Mouse (Mus musculus): ENCODE data around the gene Calr4.
A peak's percentile ranks its signal among the peaks of the same experiment; 100 is the strongest.

Calr4 gene

GRCm38 (mm10) chr4:109236186-109236879, 2.0 kb downstream of the Calr4 start:
- DNase-seq: no peak

- DNase-seq: peak; percentile 29 to 32
Observed at GRCm38 (mm10) chr4:109238428-109239268, 4.4 kb downstream of the Calr4 start.

GRCm38 (mm10) chr4:109241221-109241620, 6.9 kb downstream of the Calr4 start:
- no peak for DNase-seq

GRCm38 (mm10) chr4:109241934-109242333, 7.6 kb downstream of the Calr4 start:
- peak; percentile 25 to 35 for DNase-seq

- DNase-seq: no peak
Observed at GRCm38 (mm10) chr4:109244506-109244905, 10.2 kb downstream of the Calr4 start.

- DNase-seq: no peak
Observed at GRCm38 (mm10) chr4:109245016-109245620, 10.8 kb downstream of the Calr4 start.

- no peak for DNase-seq
Observed at GRCm38 (mm10) chr4:109251605-109252004, 17.3 kb downstream of the Calr4 start.

- DNase-seq: no peak
Observed at GRCm38 (mm10) chr4:109252199-109252598, 17.9 kb downstream of the Calr4 start.

- no peak for DNase-seq
Observed at GRCm38 (mm10) chr4:109253664-109254151, 19.4 kb downstream of the Calr4 start.

GRCm38 (mm10) chr4:109254511-109254910, 20.2 kb downstream of the Calr4 start:
- no peak for DNase-seq

- DNase-seq: no peak
Observed at GRCm38 (mm10) chr4:109255321-109255720, 21.0 kb downstream of the Calr4 start.

GRCm38 (mm10) chr4:109255727-109256417, 21.6 kb downstream of the Calr4 start:
- no peak for DNase-seq

- DNase-seq: no peak
Observed at GRCm38 (mm10) chr4:109256791-109257190, 22.5 kb downstream of the Calr4 start.

GRCm38 (mm10) chr4:109257639-109258038, 23.4 kb downstream of the Calr4 start:
- DNase-seq: no peak

- no peak for DNase-seq
Observed at GRCm38 (mm10) chr4:109262068-109262467, 27.8 kb downstream of the Calr4 start.

- no peak for DNase-seq
Observed at GRCm38 (mm10) chr4:109266056-109266455, 31.8 kb downstream of the Calr4 start.

GRCm38 (mm10) chr4:109266744-109267143, 32.5 kb downstream of the Calr4 start:
- DNase-seq: no peak

- no peak for DNase-seq
Observed at GRCm38 (mm10) chr4:109267452-109267851, 33.2 kb downstream of the Calr4 start.

- no peak for DNase-seq
Observed at GRCm38 (mm10) chr4:109268903-109269302, 34.6 kb downstream of the Calr4 start.

- DNase-seq: no peak
Observed at GRCm38 (mm10) chr4:109271803-109272202, 37.5 kb downstream of the Calr4 start.

GRCm38 (mm10) chr4:109273586-109274240, 39.4 kb downstream of the Calr4 start:
- DNase-seq: no peak

Measured in cerebellum, postnatal 36 days (tissue).